Mouse (Mus musculus) CH12.LX (cell line): ENCODE data around the gene 4931440F15Rik. TPM values are rescaled to one million over a fixed set of nuclear protein-coding genes. Genes with fewer than 3 reads are reported as not detected.

Experiments used
- DNase-seq: peaks from one replicate; pipeline ENCODE4 v3.0.0-alpha.2; 2013; ENCODE audit errors: extremely low read depth
- H3K27ac ChIP-seq: 2 replicates; pipeline ENCODE4 v1.5.1; 2012; ENCODE audit warnings: low read depth, mild to moderate bottlenecking, control low read depth, moderate library complexity; ENCODE audit not compliant: insufficient read depth
- H3K27me3 ChIP-seq: replicated peaks from 2 replicates; pipeline ENCODE3; 2012; ENCODE audit warnings: inconsistent platforms
- H3K36me3 ChIP-seq, 2 experiments: replicated peaks in 1 of 2; 2 replicates each; pipeline versions ENCODE3 to v1.6.1; 2012; ENCODE audit warnings: inconsistent platforms in 1 of 2, low read length in 1 of 2, mild to moderate bottlenecking in 1 of 2, mixed read lengths in 1 of 2, moderate library complexity in 1 of 2; ENCODE audit not compliant: control insufficient read depth in 1 of 2, insufficient read depth in 1 of 2
- H3K4me1 ChIP-seq, 2 experiments: 2 replicates each; pipeline ENCODE4 v1.6.1; 2012; ENCODE audit warnings: inconsistent platforms in 1 of 2, moderate library complexity in 1 of 2; ENCODE audit not compliant: insufficient read depth in 2 of 2, control insufficient read depth in 1 of 2
- H3K4me2 ChIP-seq: 2 replicates; pipeline ENCODE4 v1.6.1; 2012; ENCODE audit warnings: low read depth, mild to moderate bottlenecking, control low read depth; ENCODE audit not compliant: poor library complexity, insufficient read depth, severe bottlenecking
- H3K4me3 ChIP-seq, 3 experiments: fragments of 150-350 bp in 1 of 3; sonication (generic) in 1 of 3; replicated peaks in 1 of 3; 2 replicates each; pipeline versions ENCODE3 to v1.5.1; 2011 to 2012; ENCODE audit warnings: low read depth in 2 of 3, low read length in 2 of 3, mild to moderate bottlenecking in 2 of 3, moderate library complexity in 2 of 3, control low read depth in 1 of 3, improper control_type of control experiment in 1 of 3, inconsistent platforms in 1 of 3, mixed read lengths in 1 of 3; ENCODE audit not compliant: poor library complexity in 1 of 3
- H3K79me2 ChIP-seq: replicated peaks from 2 replicates; pipeline ENCODE4 v1.6.1; 2012; ENCODE audit warnings: mild to moderate bottlenecking, moderate library complexity; ENCODE audit not compliant: control insufficient read depth, poor library complexity, insufficient read depth, severe bottlenecking; ENCODE audit errors: extremely low read depth
- H3K9ac ChIP-seq: 2 replicates; pipeline ENCODE4 v1.6.1; 2012; ENCODE audit warnings: low read depth, mild to moderate bottlenecking, control low read depth, moderate library complexity; ENCODE audit not compliant: insufficient read depth
- H3K9me3 ChIP-seq: replicated peaks from 2 replicates; pipeline ENCODE3; 2012; ENCODE audit warnings: low read length, inconsistent platforms, mixed read lengths
- CHD1 ChIP-seq: IDR thresholded peaks from 2 replicates; pipeline ENCODE4 v1.6.1; 2012; ENCODE audit warnings: low read depth, low read length, improper control_type of control experiment, inconsistent platforms
- E2F4 ChIP-seq: IDR thresholded peaks from 2 replicates; pipeline ENCODE4 v1.6.1; 2011; ENCODE audit warnings: low read depth, low read length, improper control_type of control experiment; ENCODE audit not compliant: insufficient replicate concordance
- EP300 ChIP-seq: IDR thresholded peaks from 2 replicates; pipeline ENCODE4 v1.6.1; 2011; ENCODE audit warnings: low read length, improper control_type of control experiment
- ETS1 ChIP-seq: conservative IDR thresholded peaks from 2 replicates; pipeline ENCODE4 v1.6.1; 2012; ENCODE audit warnings: low read depth, mild to moderate bottlenecking, inconsistent platforms, low read length, improper control_type of control experiment, moderate library complexity
- HCFC1 ChIP-seq: IDR thresholded peaks from 2 replicates; pipeline ENCODE4 v1.6.1; 2012; ENCODE audit warnings: low read depth, mild to moderate bottlenecking, inconsistent platforms, low read length, improper control_type of control experiment
- IRF4 ChIP-seq: IDR thresholded peaks from 2 replicates; pipeline ENCODE4 v1.6.1; 2014; ENCODE audit warnings: low read depth, mild to moderate bottlenecking, inconsistent platforms, low read length, improper control_type of control experiment
- JUND ChIP-seq: conservative IDR thresholded peaks from 2 replicates; pipeline ENCODE4 v1.6.1; 2011; ENCODE audit warnings: low read depth, low read length, improper control_type of control experiment
- MAZ ChIP-seq: IDR thresholded peaks from 2 replicates; pipeline ENCODE4 v1.6.1; 2012; ENCODE audit warnings: low read depth, mild to moderate bottlenecking, inconsistent platforms, low read length, improper control_type of control experiment, moderate library complexity
- MXI1 ChIP-seq: IDR thresholded peaks from 2 replicates; pipeline ENCODE4 v1.6.1; 2011; ENCODE audit warnings: mild to moderate bottlenecking, low read depth, low read length, improper control_type of control experiment
- NRF1 ChIP-seq: IDR thresholded peaks from 2 replicates; pipeline ENCODE4 v1.6.1; 2014; ENCODE audit warnings: low read depth, mild to moderate bottlenecking, inconsistent platforms, low read length, improper control_type of control experiment, moderate library complexity
- POLR2AphosphoS2 ChIP-seq: IDR thresholded peaks from 2 replicates; pipeline ENCODE4 v1.6.1; 2011; ENCODE audit warnings: low read depth, low read length, improper control_type of control experiment
- RAD21 ChIP-seq: IDR thresholded peaks from 2 replicates; pipeline ENCODE4 v1.6.1; 2011; ENCODE audit warnings: low read depth, mild to moderate bottlenecking, low read length, improper control_type of control experiment, moderate library complexity
- TBP ChIP-seq: conservative IDR thresholded peaks from 2 replicates; pipeline ENCODE4 v1.6.1; 2011; ENCODE audit warnings: low read depth, low read length, improper control_type of control experiment
- UBTF ChIP-seq: IDR thresholded peaks from 2 replicates; pipeline ENCODE4 v1.6.1; 2012; ENCODE audit warnings: low read depth, mild to moderate bottlenecking, inconsistent platforms, low read length, improper control_type of control experiment, moderate library complexity
- USF1 ChIP-seq: IDR thresholded peaks from 2 replicates; pipeline ENCODE4 v1.6.1; 2014; ENCODE audit warnings: low read depth, mild to moderate bottlenecking, inconsistent platforms, low read length, improper control_type of control experiment
- ZC3H11A ChIP-seq: IDR thresholded peaks from 2 replicates; pipeline ENCODE4 v1.6.1; 2012; ENCODE audit warnings: low read depth, mild to moderate bottlenecking, inconsistent platforms, low read length, improper control_type of control experiment
- dilution Hi-C: fragments of 300-500 bp; cut with MboI; formaldehyde crosslinking; loops from 2 replicates; pipeline ENCODE4 v1.14.3; 2020; ENCODE audit warnings: low sequenced_read_pairs; ENCODE audit not compliant: extremely low pct_unique_long_range_greater_than_20kb, extremely low pct_ligation_motif_present
- in situ Hi-C: fragments of 300-500 bp; cut with MboI; formaldehyde crosslinking; loops from 3 replicates; pipeline ENCODE4 v1.14.3; 2019; ENCODE audit warnings: low sequenced_read_pairs, low pct_ligation_motif_present, low pct_unique_long_range_greater_than_20kb, mixed read lengths
- polyA plus RNA-seq: library from polyadenylated mRNA; unstranded; fragments of >175 nt; gene quantifications from 2 replicates; pipeline ENCODE4 v1.2.1, GENCODE M21; 2012; ENCODE audit warnings: low read depth; ENCODE audit not compliant: insufficient read length
- total RNA-seq, 2 experiments: library from RNA; depleted of rRNA; stranded (reverse); fragments of 300-350 nt in 1 of 2; fragments of >200 nt in 1 of 2; gene quantifications; 2 replicates each; pipeline ENCODE4 v1.2.3; 2012 to 2014

Gene 4931440F15Rik
- total and polyA plus RNA-seq, 3 experiments: not detected

GRCm38 (mm10) chr11:29788921-29789638, 36.4 kb downstream of the 4931440F15Rik start:
- no peak for DNase-seq
- Histone ChIP-seq H3K27ac (no peak overlapping the region), H3K4me3 (no peak overlapping the region), H3K9me3 (peaks cover 2% of the 10 kb centered on the region), H3K27me3 (no peaks in the 10 kb centered on the region), H3K9ac (no peak overlapping the region), H3K79me2 (no peaks in the 10 kb centered on the region), H3K4me1 (peaks cover 23 to 70% of the 10 kb centered on the region in 2 experiments), H3K36me3 (peaks cover 0 to 2% of the 10 kb centered on the region in 2 experiments), H3K4me2 (no peak overlapping the region)
- TF ChIP-seq MXI1 (no peak), UBTF (no peak), TBP (no peak), ZC3H11A (no peak), HCFC1 (no peak)
- dilution Hi-C loops: no loop called here
- in situ Hi-C loops: no loop called here

- Histone ChIP-seq H3K36me3 (peaks cover 0 to 2% of the 10 kb centered on the region in 2 experiments), H3K9ac (no peak overlapping the region), H3K27me3 (no peaks in the 10 kb centered on the region), H3K4me3 (no peak overlapping the region), H3K9me3 (peaks cover 2% of the 10 kb centered on the region), H3K79me2 (no peaks in the 10 kb centered on the region), H3K27ac (no peak overlapping the region), H3K4me1 (peaks cover 25 to 65% of the 10 kb centered on the region in 2 experiments), H3K4me2 (no peak overlapping the region)
- no peak for DNase-seq
- in situ Hi-C loops: no loop called here
- dilution Hi-C loops: no loop called here
- TF ChIP-seq CHD1 (no peak), USF1 (no peak), MAZ (no peak), IRF4 (no peak), RAD21 (no peak), E2F4 (no peak), NRF1 (no peak)
Measured at GRCm38 (mm10) chr11:29788499-29788898, 37.0 kb downstream of the 4931440F15Rik start.

GRCm38 (mm10) chr11:29787473-29787872, 38.0 kb downstream of the 4931440F15Rik start:
- dilution Hi-C loops (no loop called here), in situ Hi-C loops (no loop called here)
- Histone ChIP-seq H3K36me3 (peaks cover 0 to 10% of the 10 kb centered on the region in 2 experiments), H3K4me2 (peak overlapping the region; percentile 52), H3K27me3 (no peaks in the 10 kb centered on the region), H3K79me2 (no peaks in the 10 kb centered on the region), H3K27ac (peak overlapping the region; percentile 36), H3K4me3 (peak overlapping the region in 2 of 3 experiments; percentile 4 to 10), H3K4me1 (peaks cover 29 to 74% of the 10 kb centered on the region in 2 experiments), H3K9ac (peak overlapping the region; percentile 21; the same call in 1 of the 2 replicates), H3K9me3 (peaks cover 2% of the 10 kb centered on the region)
- TF ChIP-seq IRF4: no peak
- peak; percentile 38; the same call in 1 of the 2 replicates for TF ChIP-seq ETS1
- no peak for TF ChIP-seq JUND
- 0 out of 2 replicates have a peak, but pooled peaks have one; percentile 56 for TF ChIP-seq MAZ
- no peak for TF ChIP-seq POLR2AphosphoS2
- no peak for TF ChIP-seq ZC3H11A
- 0 out of 2 replicates have a peak, but pooled peaks have one; percentile 23 for TF ChIP-seq EP300
- peak; percentile 76 for DNase-seq
